Mouse (Mus musculus) kidney, adult 2 months (tissue): ENCODE data around the gene Fbxl20.

Experiments
- CTCF ChIP-seq: fragments of 200-500 bp; conservative IDR thresholded peaks from 2 replicates; pipeline ENCODE4 v1.5.1; 2011; ENCODE audit warnings: low read depth, mild to moderate bottlenecking, control low read depth, low read length, moderate library complexity, mixed read lengths; ENCODE audit not compliant: insufficient read depth, insufficient read length
- POLR2A ChIP-seq: fragments of 200-500 bp; IDR thresholded peaks from one replicate; pipeline ENCODE4 v1.6.1; 2011; ENCODE audit warnings: low read depth, low read length, control low read depth

DNA sequence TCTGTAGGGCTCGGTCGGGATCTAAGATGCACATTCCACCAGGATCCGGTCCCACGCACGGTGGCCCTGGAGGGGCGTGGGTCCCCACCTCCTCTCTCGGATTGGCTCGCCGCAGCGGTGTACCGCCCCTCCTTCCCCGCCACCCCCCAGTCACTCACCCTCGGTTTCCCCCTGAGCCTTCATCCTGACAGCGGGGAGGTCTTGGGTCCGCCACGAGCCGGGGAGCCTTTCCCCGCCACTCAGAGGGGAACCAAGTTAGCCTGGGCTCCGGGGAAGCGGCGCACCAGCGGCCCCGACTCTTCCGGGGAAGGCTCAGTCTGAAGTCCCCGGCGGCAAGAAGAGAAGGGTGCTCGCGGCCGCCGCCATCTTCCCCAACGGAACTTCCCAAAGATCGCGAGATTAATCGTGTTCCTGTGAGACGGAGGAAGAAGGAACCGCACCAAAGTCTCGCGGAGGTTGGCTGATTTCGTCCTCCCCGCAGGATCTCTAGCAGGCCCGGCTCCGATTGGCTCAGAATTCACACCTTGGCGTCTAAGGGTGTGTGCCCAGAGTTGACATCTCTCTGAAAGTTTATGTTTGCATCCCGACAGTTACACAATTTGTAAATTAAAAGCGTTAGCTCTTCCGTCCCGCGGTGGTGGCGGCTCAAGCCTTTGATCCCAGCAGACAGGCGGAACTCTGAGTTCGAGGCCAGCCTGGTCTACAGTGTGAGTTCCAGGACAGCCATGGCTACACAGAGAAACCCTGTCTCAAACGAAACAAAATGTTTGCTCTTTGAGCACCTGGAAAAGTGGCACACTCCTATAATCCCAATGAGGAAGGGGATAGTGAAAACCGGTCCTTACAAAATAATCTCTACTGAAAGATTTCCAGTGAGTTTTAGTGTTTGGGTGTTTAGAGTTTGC, 43.0 kb upstream of the Fbxl20 start, which contains the start of gene Med1:
- TF ChIP-seq CTCF = no peak
- peak; percentile 18 for TF ChIP-seq POLR2A
